Mouse (Mus musculus) frontal cortex, postnatal 14 days (tissue): ENCODE results near the gene Pxdc1.

Experiments
- DNase-seq, 2 experiments: peaks; one replicate each; pipeline ENCODE4 v3.0.0; 2022; ENCODE audit warnings: low spot score in 2 of 2

The Pxdc1 gene

DNA sequence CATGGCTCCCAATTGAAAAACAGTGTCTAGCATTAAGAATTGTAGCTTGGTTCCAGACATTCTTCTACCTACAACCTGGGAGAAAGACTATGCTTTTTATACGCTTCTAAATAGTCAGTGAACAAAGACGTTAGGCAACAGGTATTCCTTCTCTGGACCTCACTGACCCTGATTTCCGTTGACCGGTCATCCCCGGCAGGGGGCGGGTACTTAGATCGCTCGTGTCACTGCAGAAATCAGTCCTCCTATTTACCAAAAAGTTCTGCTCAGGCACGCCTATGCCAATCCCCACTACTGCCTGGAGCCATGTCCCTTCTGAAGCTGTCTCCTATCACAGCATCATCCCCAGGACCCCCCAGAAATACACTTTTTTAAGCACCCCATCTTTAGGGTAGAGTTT is at the start of gene Pxdc1:
Pxdc1 (minus strand) TSS at position 96 of the 400 bp plus-strand sequence.
- DNase-seq: no peak

GRCm38 (mm10) chr13:34700630-34701029 is 47.3 kb upstream of the Pxdc1 start:
- DNase-seq: no peak

GRCm38 (mm10) chr13:34700091-34700490 is 46.8 kb upstream of the Pxdc1 start:
- DNase-seq: no peak

DNA sequence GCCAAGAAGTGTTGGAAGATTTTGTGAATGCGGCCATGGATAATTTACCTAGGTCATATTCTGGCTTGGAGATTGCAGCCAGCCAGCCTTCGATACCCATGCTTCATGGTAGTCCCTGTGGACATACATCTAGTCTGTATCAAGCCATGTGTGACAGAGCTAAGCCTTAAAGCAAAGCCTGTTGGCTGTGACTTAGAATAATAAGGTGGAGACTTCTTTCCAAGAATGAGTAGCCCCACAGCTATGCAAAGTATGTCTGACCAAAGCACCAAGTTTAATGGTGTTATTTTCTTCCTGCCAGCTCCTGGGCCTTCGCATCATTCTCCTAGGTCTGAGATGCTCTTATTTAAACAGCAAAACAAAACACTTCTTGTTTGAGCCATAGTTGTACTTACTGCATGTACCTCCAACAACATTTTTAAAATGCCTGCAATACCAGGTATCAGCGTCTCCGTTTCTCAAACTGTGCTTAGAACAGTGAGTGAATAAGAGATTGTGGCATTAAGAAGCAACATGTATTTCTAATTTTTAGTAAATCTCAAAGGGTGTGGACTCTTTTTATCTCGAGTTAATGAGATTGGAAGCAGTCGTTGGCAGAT is 43.5 kb upstream of the Pxdc1 start:
- DNase-seq: no peak

GRCm38 (mm10) chr13:34693111-34693510 is 39.8 kb upstream of the Pxdc1 start:
- DNase-seq: no peak

- no peak for DNase-seq
Measured at GRCm38 (mm10) chr13:34691049-34691448, 37.8 kb upstream of the Pxdc1 start.

DNA sequence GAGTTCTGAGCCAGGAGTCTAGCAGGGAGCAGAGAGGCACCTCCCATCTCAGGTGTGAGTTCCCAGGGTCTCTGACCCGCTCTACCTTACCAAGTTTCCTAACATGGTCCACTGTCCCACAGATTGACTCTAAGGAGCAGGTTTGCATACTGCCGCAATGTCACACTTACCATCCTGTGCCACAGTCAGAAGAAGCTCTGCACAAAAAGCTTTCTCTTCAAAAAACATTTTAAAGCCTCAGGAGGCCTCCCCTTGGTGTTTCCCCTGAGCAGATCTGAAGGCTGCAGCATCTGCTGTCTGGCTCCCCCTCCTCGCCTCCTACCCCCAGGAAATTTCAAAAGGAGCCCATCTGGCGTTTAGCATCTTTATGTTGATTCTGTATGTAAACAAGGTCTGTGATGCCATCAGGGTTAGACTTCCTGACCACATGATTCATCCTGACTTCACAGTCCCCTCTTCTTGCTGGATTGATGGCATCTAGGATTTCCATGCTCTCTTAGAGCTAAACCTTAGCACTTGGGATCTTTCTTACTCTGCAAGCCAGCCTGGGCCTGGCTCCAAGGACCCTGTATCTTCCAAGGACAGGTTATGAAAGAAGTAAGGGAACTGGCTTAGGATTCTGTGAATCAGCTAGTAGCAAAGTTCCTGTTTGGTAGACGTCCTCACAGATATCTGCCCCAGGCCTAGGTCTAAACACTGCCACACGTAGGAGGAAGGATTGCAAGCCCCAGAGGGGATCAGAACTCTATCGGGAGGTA is 31.9 kb upstream of the Pxdc1 start:
- DNase-seq: no peak

GRCm38 (mm10) chr13:34683762-34684488 is 30.6 kb upstream of the Pxdc1 start:
- no peak for DNase-seq

- DNase-seq: no peak
Measured at GRCm38 (mm10) chr13:34683270-34683669, 30.0 kb upstream of the Pxdc1 start.

DNA sequence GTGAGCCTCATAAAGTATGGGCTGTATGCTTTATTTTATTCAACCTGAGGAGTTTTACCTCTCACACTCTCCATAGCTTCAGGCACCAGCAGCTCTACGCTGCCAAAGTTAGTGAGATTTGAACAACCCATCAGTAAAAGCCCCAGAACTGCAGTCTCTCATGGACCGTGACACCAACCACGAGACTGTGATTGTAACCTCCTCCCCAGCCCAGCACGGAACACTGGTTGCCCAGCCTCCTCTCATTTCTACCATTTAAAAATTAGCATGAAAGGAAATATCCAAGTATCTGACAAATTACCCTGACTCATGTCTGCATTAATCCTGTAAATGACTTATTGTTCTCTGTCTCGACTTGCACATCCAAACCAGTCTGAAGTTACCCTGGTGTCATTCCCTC is 23.2 kb upstream of the Pxdc1 start:
- DNase-seq: no peak

- DNase-seq: peak in 1 of 2 experiments; percentile 11
Measured at GRCm38 (mm10) chr13:34675847-34676383, 22.6 kb upstream of the Pxdc1 start.

GRCm38 (mm10) chr13:34673354-34673753 is 20.1 kb upstream of the Pxdc1 start:
- DNase-seq: no peak

GRCm38 (mm10) chr13:34669919-34670865 is 16.9 kb upstream of the Pxdc1 start:
- no peak for DNase-seq

DNA sequence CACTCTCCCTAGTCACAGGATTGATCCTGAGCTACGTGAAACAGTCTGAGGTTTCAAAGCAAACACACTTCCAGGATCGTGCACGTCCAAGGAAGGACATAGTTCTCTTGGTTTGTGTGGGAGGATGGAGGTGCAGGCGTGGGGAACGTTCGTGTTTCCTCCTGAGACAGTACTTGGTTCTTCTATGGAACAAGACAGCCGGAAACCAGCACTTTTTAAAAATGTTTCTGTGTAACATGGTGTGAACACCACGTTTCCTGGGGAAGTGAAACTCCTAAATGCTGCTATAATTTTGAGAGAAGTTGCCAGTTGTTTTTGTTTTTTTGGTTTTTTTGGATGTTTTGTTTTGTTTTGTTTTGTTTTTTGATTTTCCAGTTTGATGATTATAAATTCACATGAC is 13.9 kb upstream of the Pxdc1 start:
- no peak for DNase-seq

GRCm38 (mm10) chr13:34665074-34665473 is 11.8 kb upstream of the Pxdc1 start:
- DNase-seq: no peak

DNA sequence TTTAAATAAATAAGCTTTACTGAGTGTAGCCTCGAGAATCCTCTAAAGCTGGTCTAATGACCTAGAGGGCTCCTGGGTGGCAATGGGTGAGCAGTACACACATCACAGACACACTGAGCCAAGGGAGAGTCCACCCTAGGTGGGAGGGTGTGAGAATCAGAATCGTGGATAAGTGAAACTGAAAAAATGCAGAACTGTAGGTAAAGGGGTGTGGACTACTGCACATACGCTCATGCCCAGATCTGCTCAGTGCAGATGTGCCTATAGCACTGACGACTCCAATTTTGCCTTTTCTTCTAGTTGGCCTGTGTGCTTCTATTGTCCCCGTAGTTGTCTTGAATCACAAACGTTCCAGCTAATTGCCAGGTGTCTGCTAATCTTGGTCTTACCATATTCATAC is 10.5 kb upstream of the Pxdc1 start:
- DNase-seq: no peak

- DNase-seq: no peak
Measured at GRCm38 (mm10) chr13:34659507-34659906, 6.2 kb upstream of the Pxdc1 start.

- no peak for DNase-seq
Measured at GRCm38 (mm10) chr13:34656351-34656750, 3.1 kb upstream of the Pxdc1 start.

GRCm38 (mm10) chr13:34652353-34653241 is 689 bp downstream of the Pxdc1 start:
- peak in 1 of 2 experiments; percentile 20 for DNase-seq

DNA sequence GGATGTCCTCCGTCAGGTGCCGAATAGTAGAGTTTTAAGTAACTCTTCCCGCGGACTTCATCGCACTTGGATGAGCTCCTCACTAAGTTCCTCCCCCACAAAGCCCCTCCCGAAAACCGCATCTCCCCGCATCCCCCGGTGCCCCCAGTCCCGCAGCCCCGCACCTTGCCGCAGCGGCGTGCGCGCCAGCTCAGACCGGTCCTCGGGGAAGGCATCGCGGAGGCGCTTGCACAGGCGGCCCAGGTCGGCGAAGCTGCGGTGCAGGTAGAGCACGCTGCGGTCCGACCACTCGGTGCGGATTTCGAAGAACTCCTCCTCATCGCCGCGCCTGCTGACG is 1.3 kb downstream of the Pxdc1 start:
- DNase-seq: no peak
